In genomic region chr1:153572271-153573043, GRCm38 (mm10) we compare ENCODE assay signal across 26 mouse cellular contexts. TPM values are rescaled to one million over a fixed set of nuclear protein-coding genes. Genes with fewer than 3 reads are reported as not detected.
A peak's percentile ranks its signal among the peaks of the same experiment; 100 is the strongest.
DNase-seq lines count a peak whose midpoint lies in the region; ATAC-seq and TF ChIP-seq lines count a peak whose summit lies in the region.
"Had no signal": no experiment of that assay in that cellular context is flagged by ENCODE, and none has a peak within 500 bp of the region (broad histone marks: within the 10 kb centered on the region; RNA-seq: fewer than 3 reads in every experiment).

No protein-coding gene starts in this region.

- POLR2A ChIA-PET in Patski (lab: Charles Lee), result interaction anchor here (0.7 kb wide), 1 partner anchor 105 kb away, joined by 4 read pairs; no protein-coding TSS in a partner anchor

- no peaks in the 10 kb centered on the region for H3K9me3 ChIP-seq in lung, postnatal 0 days (ENCODE audit: low read length)
- no peaks in the 10 kb centered on the region for H3K9me3 ChIP-seq in stomach, postnatal 0 days (ENCODE audit: control insufficient read depth, low read length)
- H3K9me3 ChIP-seq: forebrain, embryonic 13.5 days; heart, embryonic 12.5 days; hindbrain, embryonic 15.5 days; intestine, embryonic 15.5 days; liver, embryonic 12.5 days; midbrain, embryonic 12.5 days; neural tube, embryonic 13.5 days; stomach, embryonic 15.5 days had no signal

- no peak for TF ChIP-seq EP300 in lung, postnatal 0 days (IDR thresholded peaks at IDR 0.05)
- no peak for TF ChIP-seq EP300 in stomach, postnatal 0 days (optimal IDR thresholded peaks at IDR 0.05)

- H3K4me3 ChIP-seq in lung, postnatal 0 days (ENCODE audit: low read depth, low read length), result no peak overlapping the region
- H3K4me3 ChIP-seq in stomach, postnatal 0 days (ENCODE audit: low read depth, low read length), result no peak overlapping the region
- H3K4me3 ChIP-seq: forebrain, embryonic 13.5 days; heart, embryonic 12.5 days; hindbrain, embryonic 15.5 days; intestine, embryonic 15.5 days; left cerebral cortex, adult 2 months; liver, embryonic 12.5 days; midbrain, embryonic 12.5 days; neural tube, embryonic 13.5 days; stomach, embryonic 15.5 days had no signal

- H3K4me1 ChIP-seq in lung, postnatal 0 days (ENCODE audit: insufficient read depth, low read depth, low read length), result no peaks in the 10 kb centered on the region
- H3K4me1 ChIP-seq in stomach, postnatal 0 days (replicated peaks; ENCODE audit: control insufficient read depth, insufficient read depth), result no peaks in the 10 kb centered on the region
- H3K4me1 ChIP-seq: heart, embryonic 12.5 days; hindbrain, embryonic 15.5 days; liver, embryonic 12.5 days; midbrain, embryonic 12.5 days; stomach, embryonic 15.5 days had no signal

- H3K27ac ChIP-seq in lung, postnatal 0 days (ENCODE audit: low read length), result no peak overlapping the region
- no peak overlapping the region for H3K27ac ChIP-seq in stomach, postnatal 0 days (replicated peaks)
- H3K27ac ChIP-seq: forebrain, embryonic 13.5 days; hindbrain, embryonic 15.5 days; intestine, embryonic 15.5 days; left cerebral cortex, adult 2 months; liver, embryonic 12.5 days; midbrain, embryonic 12.5 days; neural tube, embryonic 13.5 days; stomach, embryonic 15.5 days had no signal

- no peak for TF ChIP-seq CTCF in lung, postnatal 0 days (IDR thresholded peaks at IDR 0.05)
- no peak for TF ChIP-seq CTCF in Patski (IDR thresholded peaks at IDR 0.05)
- TF ChIP-seq CTCF in stomach, postnatal 0 days (IDR thresholded peaks at IDR 0.05; ENCODE audit: low read depth), result no peak

- H3K9ac ChIP-seq in lung, postnatal 0 days (replicated peaks; ENCODE audit: low read depth), result no peak overlapping the region
- no peak overlapping the region for H3K9ac ChIP-seq in stomach, postnatal 0 days (ENCODE audit: low read length)
- H3K9ac ChIP-seq: forebrain, embryonic 13.5 days; heart, embryonic 12.5 days; hindbrain, embryonic 15.5 days; intestine, embryonic 15.5 days; liver, embryonic 12.5 days; midbrain, embryonic 12.5 days; neural tube, embryonic 13.5 days; stomach, embryonic 15.5 days had no signal

- 39% methylated on average over 4 of the region's 4 CpGs for WGBS in lung, postnatal 0 days
- WGBS in stomach, postnatal 0 days, result 43% methylated on average over 4 of the region's 4 CpGs

- no peak overlapping the region for H3K4me2 ChIP-seq in lung, postnatal 0 days (replicated peaks; ENCODE audit: low read depth, low read length)
- H3K4me2 ChIP-seq in stomach, postnatal 0 days (replicated peaks; ENCODE audit: low read depth), result no peak overlapping the region
- H3K4me2 ChIP-seq: forebrain, embryonic 13.5 days; heart, embryonic 12.5 days; hindbrain, embryonic 15.5 days; intestine, embryonic 15.5 days; liver, embryonic 12.5 days; midbrain, embryonic 12.5 days; neural tube, embryonic 13.5 days; stomach, embryonic 15.5 days had no signal

- no peaks in the 10 kb centered on the region for H3K27me3 ChIP-seq in lung, postnatal 0 days (replicated peaks; ENCODE audit: insufficient read depth, low read length)
- H3K27me3 ChIP-seq in Patski, result no peaks in the 10 kb centered on the region
- no peaks in the 10 kb centered on the region for H3K27me3 ChIP-seq in stomach, postnatal 0 days (ENCODE audit: control insufficient read depth, insufficient read depth, low read length)
- H3K27me3 ChIP-seq: forebrain, embryonic 13.5 days; heart, embryonic 12.5 days; hindbrain, embryonic 15.5 days; intestine, embryonic 15.5 days; liver, embryonic 12.5 days; midbrain, embryonic 12.5 days; neural tube, embryonic 13.5 days; stomach, embryonic 15.5 days had no signal

- in situ Hi-C loops in Patski (cut with MboI; ENCODE audit: low pct_unique_long_range_greater_than_20kb), result loop anchor here (25.0 kb wide), 2 partner anchors 90 to 590 kb away; partner anchors contain the start of gene Rgs8

- CTCF ChIA-PET in Patski (lab: Charles Lee), result no interaction called here

- ATAC-seq in lung, postnatal 0 days, result peak; percentile 57
- ATAC-seq in Patski, result peak; percentile 78
- ATAC-seq in stomach, postnatal 0 days (ENCODE audit: low FRiP score, low TSS enrichment), result peak; percentile 51; the same call in 1 of the 2 replicates
- ATAC-seq: activated CD4-positive, CD25-positive, alpha-beta regulatory T cell, adult 4 months; forebrain, embryonic 13.5 days; intestine, embryonic 15.5 days; liver, embryonic 12.5 days had no signal

- DNase-seq in kidney, postnatal 10 days, result peak; percentile 23
- no peak for DNase-seq in kidney, adult 9 months
- peak; percentile 72 for DNase-seq in lung, postnatal 0 days (ENCODE audit: low spot score)
- DNase-seq in lung, postnatal 14 days, result no peak
- DNase-seq in Patski (ENCODE audit: low read depth, low spot score), result no peak
- DNase-seq in stomach, postnatal 0 days (ENCODE audit: low spot score), result no peak
- no peak for DNase-seq in layer of hippocampus, adult 8-10 months (ENCODE audit: low spot score in 2 of 2)
- DNase-seq: adrenal gland, postnatal 36 days; cerebellum, adult 18-20 months; cerebellum, postnatal 25 days; gastrocnemius, postnatal 10 days; heart, adult 11 months; heart, postnatal 36 days; kidney, postnatal 36 days; layer of hippocampus, adult 9-11 months; left cerebral cortex, postnatal 4 days had no signal

- no peaks in the 10 kb centered on the region for H3K36me3 ChIP-seq in lung, postnatal 0 days (ENCODE audit: insufficient read depth, low read length)
- H3K36me3 ChIP-seq in stomach, postnatal 0 days (ENCODE audit: control insufficient read depth, insufficient read depth, low read length), result no peaks in the 10 kb centered on the region
- H3K36me3 ChIP-seq: heart, embryonic 12.5 days; hindbrain, embryonic 15.5 days; intestine, embryonic 15.5 days; liver, embryonic 12.5 days; midbrain, embryonic 12.5 days; neural tube, embryonic 13.5 days; stomach, embryonic 15.5 days had no signal

RNA-seq across cellular contexts. Expression of gene Npl, which starts 22.6 kb away (rescaled TPM):
- 4.0 and 4.9 TPM in 2 replicates for polyA plus RNA-seq in lung, postnatal 0 days (2015; fragmentation: Nextera tagmentation; extraction: Ambion mirVana)
- polyA plus RNA-seq in Patski (2021), result 4.3 TPM
- polyA plus RNA-seq in stomach, postnatal 0 days (2015; fragmentation: Nextera tagmentation; extraction: Ambion mirVana), result 4.1 and 5.3 TPM in 2 replicates
- total RNA-seq in layer of hippocampus, adult 8-10 months (2022), result 1 to 10 TPM; 3.3 to 6.6 (median 5.1) TPM
- polyA plus RNA-seq: activated CD4-positive, CD25-positive, alpha-beta regulatory T cell, adult 4 months had no signal

Comparison
In these comparisons a context has a peak if more than half of its experiments do, and no peak if none do; other contexts are left out.
1. DNase-seq: peak in kidney, postnatal 10 days (single experiment) and lung, postnatal 0 days (single experiment); none in kidney, adult 9 months (single experiment), lung, postnatal 14 days (single experiment), Patski (single experiment), stomach, postnatal 0 days (single experiment) and layer of hippocampus, adult 8-10 months (0 of 2).
2. Peak in every context shown above with its lines, with median percentiles within 50 percentile points of each other: ATAC-seq.